Mouse (Mus musculus): Measurements from ENCODE around the gene Chst11.

DNA sequence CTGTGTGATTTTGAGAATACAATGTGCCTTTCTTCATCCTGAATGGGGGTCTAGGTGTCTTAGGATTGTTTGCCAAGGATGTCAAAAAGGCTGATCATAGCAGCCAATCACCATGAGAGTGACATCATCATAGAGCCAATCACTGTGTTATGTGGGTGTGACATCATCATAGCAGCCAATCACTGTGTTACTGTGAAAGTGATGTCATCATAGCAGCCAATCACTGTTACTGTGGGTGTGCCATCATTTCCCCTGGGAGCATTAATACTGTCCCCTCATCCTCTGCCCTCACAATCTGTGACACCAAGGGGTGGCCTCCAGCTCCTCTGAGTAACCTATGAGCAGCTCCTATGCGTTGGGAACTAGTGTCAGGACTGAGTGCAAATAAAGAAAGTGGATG, 146.6 kb downstream of the Chst11 start:
- no peak for TF ChIP-seq CTCF (IDR thresholded peaks at IDR 0.05; ENCODE audit: low read depth, low read length)
- TF ChIP-seq POLR2A (IDR thresholded peaks at IDR 0.05; ENCODE audit: extremely low read depth, insufficient read depth, low read length) = no peak

All from liver, adult 2 months (tissue).